Mouse (Mus musculus) neural tube, embryonic 14.5 days (tissue): ENCODE measurements around the gene Carns1. TPM values are rescaled to one million over a fixed set of nuclear protein-coding genes. Genes with fewer than 3 reads are reported as not detected.
A peak's percentile ranks its signal among the peaks of the same experiment; 100 is the strongest.

Experiments
- ATAC-seq: fragments of 200-750 bp; cut with Nextera tagmentation; 2 replicates; pipeline ENCODE4 v1.8.0; 2017; ENCODE audit warnings: low read depth, mild to moderate bottlenecking, moderate TSS enrichment, moderate library complexity
- H3K27ac ChIP-seq: fragments of 300-500 bp; sonication (generic); 2 replicates; pipeline ENCODE4 v1.5.1; 2014; ENCODE audit warnings: low read depth, mild to moderate bottlenecking, control low read depth, low read length, moderate library complexity, mixed read lengths
- H3K27me3 ChIP-seq: fragments of 300-500 bp; sonication (generic); 2 replicates; pipeline ENCODE4 v1.6.1; 2014; ENCODE audit warnings: low read length; ENCODE audit not compliant: control insufficient read depth, insufficient read depth
- H3K36me3 ChIP-seq: fragments of 300-500 bp; sonication (generic); 2 replicates; pipeline ENCODE4 v1.6.1; 2014; ENCODE audit warnings: low read length, mixed read lengths; ENCODE audit not compliant: control insufficient read depth, insufficient read depth
- H3K4me1 ChIP-seq: fragments of 300-500 bp; sonication (generic); 2 replicates; pipeline ENCODE4 v1.6.1; 2014; ENCODE audit warnings: low read length; ENCODE audit not compliant: control insufficient read depth, insufficient read depth
- H3K4me2 ChIP-seq: fragments of 300-500 bp; sonication (generic); 2 replicates; pipeline ENCODE4 v1.6.1; 2014; ENCODE audit warnings: mild to moderate bottlenecking, low read depth, low read length, control low read depth
- H3K4me3 ChIP-seq: fragments of 300-500 bp; sonication (generic); 2 replicates; pipeline ENCODE4 v1.5.1; 2014; ENCODE audit warnings: low read depth, low read length, control low read depth, mixed read lengths
- H3K9ac ChIP-seq: fragments of 300-500 bp; sonication (generic); replicated peaks from 2 replicates; pipeline ENCODE4 v1.6.1; 2014; ENCODE audit warnings: low read depth, mild to moderate bottlenecking, control low read depth, low read length, mixed read lengths
- H3K9me3 ChIP-seq: fragments of 300-500 bp; sonication (generic); 2 replicates; pipeline ENCODE4 v1.6.1; 2016; ENCODE audit warnings: low read length; ENCODE audit not compliant: control insufficient read depth
- WGBS: fragments of 180-500 bp; shearing (Covaris S2); extraction: QIAGEN DNeasy Blood & Tissue Kit; methylation state at CpG from one replicate; pipeline ENCODE4 v1.1.7; 2014; 5-methylcytosine and 5-hydroxymethylcytosine counted together
- polyA plus RNA-seq: library from polyadenylated mRNA; unstranded; fragments of >200 nt; fragmentation: Nextera tagmentation; extraction: Ambion mirVana; gene quantifications from 2 replicates; pipeline ENCODE4 v1.2.1, GENCODE M21; 2014

The Carns1 gene
- polyA plus RNA-seq, 1 experiment from 2014 or later: 3.0 TPM

DNA sequence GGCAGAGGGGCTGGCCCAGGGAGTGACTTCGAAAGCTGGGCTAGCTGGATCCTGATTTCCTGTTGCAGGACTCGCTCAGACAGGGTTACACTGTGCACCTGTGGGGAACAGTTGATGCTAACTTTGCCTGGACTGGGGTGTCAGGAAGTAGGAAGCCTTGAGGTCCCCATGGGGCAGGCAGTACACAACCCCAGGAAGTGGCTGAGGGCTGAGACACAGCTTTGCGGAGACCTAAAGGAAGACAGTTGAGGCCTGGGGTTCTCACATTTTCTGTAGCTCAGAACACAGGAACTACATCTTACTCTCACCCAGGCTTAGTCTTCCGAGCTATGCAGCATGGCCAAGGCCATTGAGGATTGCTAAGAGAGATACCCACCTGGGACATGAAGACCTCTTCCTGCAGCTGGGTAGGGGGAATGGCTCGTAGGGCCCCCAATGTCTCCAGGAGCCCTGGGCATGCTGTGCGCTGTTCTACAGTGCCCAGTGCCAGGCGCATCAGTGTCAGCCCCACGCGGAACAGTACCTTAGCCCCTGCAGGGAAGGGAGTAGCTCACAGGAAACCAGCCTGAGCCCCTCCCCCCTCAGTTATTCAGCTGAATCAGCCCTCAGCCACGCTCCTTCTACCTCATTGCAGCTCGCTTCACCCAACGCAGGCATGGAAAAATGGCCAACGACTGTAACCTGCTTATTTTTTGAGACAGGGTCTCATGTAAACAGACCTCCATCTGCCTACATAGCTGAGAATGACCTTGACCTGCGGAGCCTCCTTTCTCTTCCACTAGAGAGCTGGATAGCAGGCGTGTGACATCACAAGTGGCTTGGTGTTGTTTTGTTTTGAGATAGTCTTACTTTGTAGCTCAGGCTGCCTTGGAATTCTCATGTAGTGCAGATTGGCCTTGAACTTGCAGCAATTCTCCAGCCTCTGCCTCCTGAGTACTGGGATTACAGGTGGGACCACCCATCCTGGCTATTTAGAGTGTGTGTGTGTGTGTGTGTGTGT lies 10.0 kb upstream of the Carns1 start:
- WGBS: 56% methylated on average over 15 of the region's 15 CpGs
- no peaks in the 10 kb centered on the region for H3K27me3 ChIP-seq
- no peak for ATAC-seq
- no peaks in the 10 kb centered on the region for H3K4me1 ChIP-seq
- no peaks in the 10 kb centered on the region for H3K36me3 ChIP-seq
- H3K9ac ChIP-seq: no peak overlapping the region
- H3K4me3 ChIP-seq: no peak overlapping the region
- H3K27ac ChIP-seq: no peak overlapping the region
- no peak overlapping the region for H3K4me2 ChIP-seq
- H3K9me3 ChIP-seq: no peaks in the 10 kb centered on the region

- Histone ChIP-seq H3K9ac (no peak overlapping the region), H3K9me3 (no peaks in the 10 kb centered on the region), H3K27ac (no peak overlapping the region), H3K36me3 (no peaks in the 10 kb centered on the region), H3K4me1 (no peaks in the 10 kb centered on the region), H3K4me3 (no peak overlapping the region), H3K27me3 (no peaks in the 10 kb centered on the region), H3K4me2 (no peak overlapping the region)
- ATAC-seq: no peak
- WGBS: 65% methylated on average over 2 of the region's 2 CpGs
Observed at GRCm38 (mm10) chr19:4183689-4184088, 8.4 kb upstream of the Carns1 start.

DNA sequence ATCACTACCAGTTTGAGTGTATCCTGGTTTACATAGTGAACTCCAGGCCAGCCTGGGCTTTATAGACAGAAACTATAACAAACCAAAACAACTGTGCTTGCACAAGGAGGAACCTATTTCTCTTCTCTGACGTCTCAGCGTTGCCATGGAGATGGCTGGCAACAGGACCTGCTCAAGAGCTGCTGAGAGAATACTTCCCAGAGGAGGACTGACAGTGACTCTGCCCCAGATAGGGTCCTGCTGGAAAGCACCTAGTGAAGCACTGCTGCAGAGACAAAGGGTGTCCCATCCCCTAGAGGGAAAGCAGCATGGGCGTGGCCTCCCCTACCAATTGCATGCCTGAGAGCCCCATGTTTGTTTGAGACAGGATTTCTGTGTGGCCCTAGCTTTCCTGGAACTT lies 6.6 kb upstream of the Carns1 start:
- WGBS: 40% methylated on average over 3 of the region's 3 CpGs
- Histone ChIP-seq H3K9ac (no peak overlapping the region), H3K9me3 (no peaks in the 10 kb centered on the region), H3K36me3 (no peaks in the 10 kb centered on the region), H3K4me1 (no peaks in the 10 kb centered on the region), H3K27ac (no peak overlapping the region), H3K4me2 (no peak overlapping the region), H3K27me3 (no peaks in the 10 kb centered on the region), H3K4me3 (no peak overlapping the region)
- ATAC-seq: no peak

- no peak overlapping the region for H3K9ac ChIP-seq
- ATAC-seq: no peak
- WGBS: 90% methylated on average over 7 of the region's 7 CpGs
- H3K4me1 ChIP-seq: 0 out of 2 replicates have a peak, but pooled peaks cover 4% of the 10 kb centered on the region
- H3K27ac ChIP-seq: no peak overlapping the region
- H3K4me2 ChIP-seq: no peak overlapping the region
- no peaks in the 10 kb centered on the region for H3K9me3 ChIP-seq
- H3K36me3 ChIP-seq: no peaks in the 10 kb centered on the region
- H3K27me3 ChIP-seq: no peaks in the 10 kb centered on the region
- H3K4me3 ChIP-seq: no peak overlapping the region
Observed at GRCm38 (mm10) chr19:4180411-4180810, 5.1 kb upstream of the Carns1 start.

- no peak overlapping the region for H3K9ac ChIP-seq
Observed at GRCm38 (mm10) chr19:4172925-4173324, 2.4 kb downstream of the Carns1 start.

GRCm38 (mm10) chr19:4171393-4172290 lies 3.6 kb downstream of the Carns1 start:
- ATAC-seq: no peak
- Histone ChIP-seq H3K4me1 (peaks cover 10% of the 10 kb centered on the region; the same call in 1 of the 2 replicates), H3K27ac (no peak overlapping the region), H3K27me3 (no peaks in the 10 kb centered on the region), H3K36me3 (no peaks in the 10 kb centered on the region), H3K9ac (no peak overlapping the region), H3K9me3 (no peaks in the 10 kb centered on the region), H3K4me2 (no peak overlapping the region), H3K4me3 (no peak overlapping the region)
- WGBS: 76% methylated on average over 13 of the region's 13 CpGs

More at GRCm38 (mm10) chr19:4172925-4173324, 2.4 kb downstream of the Carns1 start:
- Histone ChIP-seq H3K4me2 (no peak overlapping the region), H3K4me1 (peaks cover 10% of the 10 kb centered on the region; the same call in 1 of the 2 replicates), H3K9me3 (no peaks in the 10 kb centered on the region), H3K27ac (no peak overlapping the region), H3K27me3 (no peaks in the 10 kb centered on the region), H3K4me3 (no peak overlapping the region), H3K36me3 (no peaks in the 10 kb centered on the region)
- no peak for ATAC-seq
- 56% methylated on average over 11 of the region's 11 CpGs for WGBS

GRCm38 (mm10) chr19:4170723-4171392 lies 4.4 kb downstream of the Carns1 start:
- H3K9ac ChIP-seq: no peak overlapping the region
- H3K4me2 ChIP-seq: no peak overlapping the region
- no peaks in the 10 kb centered on the region for H3K36me3 ChIP-seq
- H3K9me3 ChIP-seq: no peaks in the 10 kb centered on the region
- no peak overlapping the region for H3K27ac ChIP-seq
- WGBS: 94% methylated on average over 10 of the region's 10 CpGs
- no peaks in the 10 kb centered on the region for H3K27me3 ChIP-seq
- no peak overlapping the region for H3K4me3 ChIP-seq
- ATAC-seq: no peak
- H3K4me1 ChIP-seq: peaks cover 10% of the 10 kb centered on the region; the same call in 1 of the 2 replicates

GRCm38 (mm10) chr19:4169810-4170209 lies 5.5 kb downstream of the Carns1 start:
- H3K4me1 ChIP-seq: peaks cover 6% of the 10 kb centered on the region; the same call in 1 of the 2 replicates
- peak overlapping the region; percentile 76 for H3K9ac ChIP-seq
- H3K4me2 ChIP-seq: peak overlapping the region; percentile 82
- H3K4me3 ChIP-seq: peak overlapping the region; percentile 39
- peak overlapping the region; percentile 93 for H3K27ac ChIP-seq
- no peaks in the 10 kb centered on the region for H3K9me3 ChIP-seq
- peak; percentile 48 for ATAC-seq
- no peaks in the 10 kb centered on the region for H3K27me3 ChIP-seq
- H3K36me3 ChIP-seq: no peaks in the 10 kb centered on the region
- WGBS: 5% methylated on average over 27 of the region's 27 CpGs
